Mouse (Mus musculus) stomach, postnatal 0 days (tissue): ENCODE results near the gene Rpusd3. TPM values are rescaled to one million over a fixed set of nuclear protein-coding genes. Genes with fewer than 3 reads are reported as not detected.

Experiments used
- ATAC-seq: fragments of 200-750 bp; cut with Nextera tagmentation; 2 replicates; pipeline ENCODE4 v1.8.0; 2017; ENCODE audit not compliant: low FRiP score, low TSS enrichment
- DNase-seq: peaks from one replicate; pipeline ENCODE4 v3.0.0-alpha.2; 2016; ENCODE audit warnings: low spot score
- H3K27ac ChIP-seq: fragments of 300-500 bp; sonication (generic); replicated peaks from 2 replicates; pipeline ENCODE4 v1.5.1; 2014; ENCODE audit warnings: mild to moderate bottlenecking, control low read depth
- H3K27me3 ChIP-seq: fragments of 300-500 bp; sonication (generic); 2 replicates; pipeline ENCODE4 v1.6.1; 2014; ENCODE audit warnings: low read length; ENCODE audit not compliant: control insufficient read depth, insufficient read depth
- H3K36me3 ChIP-seq: fragments of 300-500 bp; sonication (generic); 2 replicates; pipeline ENCODE4 v1.6.1; 2014; ENCODE audit warnings: low read length, mixed read lengths; ENCODE audit not compliant: control insufficient read depth, insufficient read depth
- H3K4me1 ChIP-seq: fragments of 300-500 bp; sonication (generic); replicated peaks from 2 replicates; pipeline ENCODE4 v1.6.1; 2014; ENCODE audit warnings: antibody characterized with exemption; ENCODE audit not compliant: control insufficient read depth, insufficient read depth
- H3K4me2 ChIP-seq: fragments of 300-500 bp; sonication (generic); replicated peaks from 2 replicates; pipeline ENCODE4 v1.6.1; 2014; ENCODE audit warnings: low read depth, mild to moderate bottlenecking, control low read depth, moderate library complexity
- H3K4me3 ChIP-seq: fragments of 300-500 bp; sonication (generic); 2 replicates; pipeline ENCODE4 v1.5.1; 2014; ENCODE audit warnings: low read depth, low read length, control low read depth
- H3K9ac ChIP-seq: fragments of 300-500 bp; sonication (generic); 2 replicates; pipeline ENCODE4 v1.6.1; 2014; ENCODE audit warnings: mild to moderate bottlenecking, low read length, control low read depth, mixed read lengths
- H3K9me3 ChIP-seq: fragments of 300-500 bp; sonication (generic); 2 replicates; pipeline ENCODE4 v1.6.1; 2016; ENCODE audit warnings: low read length; ENCODE audit not compliant: control insufficient read depth
- CTCF ChIP-seq: IDR thresholded peaks from 2 replicates; pipeline ENCODE4 v1.5.1; 2016; ENCODE audit warnings: antibody characterized with exemption, low read depth, mild to moderate bottlenecking, moderate library complexity
- EP300 ChIP-seq: optimal IDR thresholded peaks from 2 replicates; pipeline ENCODE3; 2016; ENCODE audit warnings: antibody characterized with exemption
- WGBS: fragments of 180-500 bp; shearing (Covaris S2); extraction: QIAGEN DNeasy Blood & Tissue Kit; methylation state at CpG from one replicate; pipeline ENCODE4 v1.1.7; 2014; 5-methylcytosine and 5-hydroxymethylcytosine counted together
- polyA plus RNA-seq: library from polyadenylated mRNA; unstranded; fragments of >200 nt; fragmentation: Nextera tagmentation; extraction: Ambion mirVana; gene quantifications from 2 replicates; pipeline ENCODE4 v1.2.1, GENCODE M21; 2015

The Rpusd3 gene
- polyA plus RNA-seq, 1 experiment from 2014 or later, result 11.8 TPM

GRCm38 (mm10) chr6:113455007-113455406 lies 35.9 kb upstream of the Rpusd3 start:
- TF ChIP-seq EP300 (no peak), CTCF (no peak)
- Histone ChIP-seq H3K9me3 (no peaks in the 10 kb centered on the region), H3K4me3 (no peak overlapping the region), H3K36me3 (no peaks in the 10 kb centered on the region), H3K27ac (no peak overlapping the region), H3K4me2 (no peak overlapping the region), H3K27me3 (no peaks in the 10 kb centered on the region), H3K4me1 (peaks cover 6% of the 10 kb centered on the region; the same call in 1 of the 2 replicates), H3K9ac (no peak overlapping the region)
- ATAC-seq (no peak), DNase-seq (no peak)
- WGBS, result 62% methylated on average over 5 of the region's 5 CpGs

DNA sequence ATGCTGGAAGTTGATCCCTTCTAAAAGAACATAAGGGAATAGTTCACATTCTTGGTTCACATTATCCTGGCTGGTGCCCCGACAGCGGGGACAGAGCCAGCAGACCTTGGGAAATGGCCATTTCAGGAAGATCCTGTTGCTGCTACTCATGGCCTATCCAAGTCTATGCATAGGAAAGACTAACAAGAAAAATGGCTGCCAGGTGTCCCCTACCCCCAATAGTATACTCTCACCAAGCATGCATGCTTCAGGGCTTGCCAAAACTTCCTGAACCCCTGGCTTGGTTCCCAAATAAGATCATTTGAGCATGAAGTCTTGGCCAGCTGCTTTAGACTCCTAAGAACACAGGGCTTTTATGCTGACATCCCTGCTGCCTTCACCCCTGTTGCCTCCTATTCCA lies 32.7 kb upstream of the Rpusd3 start:
- no peak for TF ChIP-seq EP300
- TF ChIP-seq CTCF, result no peak
- 42% methylated on average over 2 of the region's 2 CpGs for WGBS
- H3K36me3 ChIP-seq, result no peaks in the 10 kb centered on the region
- H3K27me3 ChIP-seq, result no peaks in the 10 kb centered on the region
- H3K9me3 ChIP-seq, result no peaks in the 10 kb centered on the region
- no peak overlapping the region for H3K4me2 ChIP-seq
- no peak overlapping the region for H3K4me3 ChIP-seq
- no peak for DNase-seq
- no peak overlapping the region for H3K9ac ChIP-seq
- no peak; the same call in 1 of the 2 replicates for ATAC-seq
- peaks cover 6% of the 10 kb centered on the region; the same call in 1 of the 2 replicates for H3K4me1 ChIP-seq
- H3K27ac ChIP-seq, result peak overlapping the region; percentile 35; the same call in 1 of the 2 replicates

DNA sequence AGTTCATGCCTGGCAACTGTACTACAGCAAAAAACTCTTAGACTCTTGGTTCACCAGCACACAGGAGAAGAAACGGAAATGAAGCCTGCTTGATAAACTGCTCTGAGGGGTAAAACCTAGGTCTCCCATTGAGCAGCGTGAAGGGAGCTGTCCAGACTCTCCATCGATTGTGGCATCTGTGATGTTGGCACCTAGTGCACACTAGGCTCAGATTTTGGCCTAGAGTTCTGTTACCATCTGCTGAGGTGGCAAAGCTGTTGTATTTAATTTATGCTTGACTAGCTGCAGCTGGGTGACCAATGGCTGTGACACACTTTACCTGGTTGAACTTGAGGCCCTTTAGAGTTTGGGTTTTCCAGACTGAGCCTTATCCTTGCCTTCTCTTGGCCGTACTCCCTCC lies 28.5 kb upstream of the Rpusd3 start:
- H3K4me2 ChIP-seq, result no peak overlapping the region
- H3K27me3 ChIP-seq, result no peaks in the 10 kb centered on the region
- ATAC-seq, result no peak
- H3K4me1 ChIP-seq, result peaks cover 8% of the 10 kb centered on the region; the same call in 1 of the 2 replicates
- H3K9ac ChIP-seq, result no peak overlapping the region
- no peak overlapping the region for H3K4me3 ChIP-seq
- H3K27ac ChIP-seq, result no peak overlapping the region
- H3K36me3 ChIP-seq, result no peaks in the 10 kb centered on the region
- no peak for DNase-seq
- H3K9me3 ChIP-seq, result no peaks in the 10 kb centered on the region
- TF ChIP-seq EP300, result no peak
- TF ChIP-seq CTCF, result no peak
- 96% methylated on average over 4 of the region's 4 CpGs for WGBS

- 0 out of 2 replicates have a peak, but pooled peaks cover 3% of the 10 kb centered on the region for H3K4me1 ChIP-seq
- no peaks in the 10 kb centered on the region for H3K27me3 ChIP-seq
- H3K4me3 ChIP-seq, result no peak overlapping the region
- DNase-seq, result peak; percentile 22
- H3K36me3 ChIP-seq, result no peaks in the 10 kb centered on the region
- WGBS, result 61% methylated on average over 6 of the region's 8 CpGs
- no peak overlapping the region for H3K4me2 ChIP-seq
- H3K9me3 ChIP-seq, result no peaks in the 10 kb centered on the region
- ATAC-seq, result peak; percentile 50
- TF ChIP-seq EP300 (no peak), CTCF (no peak)
- H3K27ac ChIP-seq, result 0 out of 2 replicates have a peak overlapping the region, but pooled peaks have one; percentile 20
- H3K9ac ChIP-seq, result no peak overlapping the region
Observed at GRCm38 (mm10) chr6:113444207-113444965, 25.2 kb upstream of the Rpusd3 start.

GRCm38 (mm10) chr6:113443091-113443490 lies 24.0 kb upstream of the Rpusd3 start:
- H3K27me3 ChIP-seq, result no peaks in the 10 kb centered on the region
- peak overlapping the region; percentile 94 for H3K4me2 ChIP-seq
- H3K4me1 ChIP-seq, result 0 out of 2 replicates have a peak, but pooled peaks cover 3% of the 10 kb centered on the region
- H3K27ac ChIP-seq, result peak overlapping the region; percentile 87
- H3K9me3 ChIP-seq, result no peaks in the 10 kb centered on the region
- H3K4me3 ChIP-seq, result peak overlapping the region; percentile 88
- H3K36me3 ChIP-seq, result no peaks in the 10 kb centered on the region
- no peak for TF ChIP-seq EP300
- peak; percentile 57 for TF ChIP-seq CTCF
- 42% methylated on average over 12 of the region's 12 CpGs for WGBS
- ATAC-seq (no peak), DNase-seq (peak; percentile 20)
- H3K9ac ChIP-seq, result peak overlapping the region; percentile 96

GRCm38 (mm10) chr6:113442442-113443090 lies 23.4 kb upstream of the Rpusd3 start, which contains the start of gene Jagn1:
TSS of gene Jagn1 (plus strand) at chr6:113442569.
- H3K27ac ChIP-seq, result peak within 1 kb of the TSS; percentile 87
- 0 out of 2 replicates have a peak, but pooled peaks cover 3% of the 10 kb centered on the region for H3K4me1 ChIP-seq
- H3K4me2 ChIP-seq, result peak within 1 kb of the TSS; percentile 94
- H3K27me3 ChIP-seq, result no peaks in the 10 kb centered on the region
- DNase-seq, result peak; percentile 94
- H3K36me3 ChIP-seq, result no peaks in the 10 kb centered on the region
- H3K9ac ChIP-seq, result peak within 1 kb of the TSS; percentile 96
- WGBS, result under 1% methylated on average over 45 of the region's 45 CpGs
- TF ChIP-seq CTCF (no peak), EP300 (no peak)
- H3K4me3 ChIP-seq, result peak within 1 kb of the TSS; percentile 88
- ATAC-seq, result peak; percentile 78
- no peaks in the 10 kb centered on the region for H3K9me3 ChIP-seq
